Mouse (Mus musculus): ENCODE measurements around the gene Plaur. TPM values are rescaled to one million over a fixed set of nuclear protein-coding genes. Genes with fewer than 3 reads are reported as not detected.
"Not testable (repeated sequence)": the region's sequence is repeated elsewhere in the genome, so short reads cannot be mapped to it uniquely, and the experiment has no call there.

Plaur gene
- polyA plus RNA-seq, 1 experiment from 2014 or later: 12.6 TPM

DNA sequence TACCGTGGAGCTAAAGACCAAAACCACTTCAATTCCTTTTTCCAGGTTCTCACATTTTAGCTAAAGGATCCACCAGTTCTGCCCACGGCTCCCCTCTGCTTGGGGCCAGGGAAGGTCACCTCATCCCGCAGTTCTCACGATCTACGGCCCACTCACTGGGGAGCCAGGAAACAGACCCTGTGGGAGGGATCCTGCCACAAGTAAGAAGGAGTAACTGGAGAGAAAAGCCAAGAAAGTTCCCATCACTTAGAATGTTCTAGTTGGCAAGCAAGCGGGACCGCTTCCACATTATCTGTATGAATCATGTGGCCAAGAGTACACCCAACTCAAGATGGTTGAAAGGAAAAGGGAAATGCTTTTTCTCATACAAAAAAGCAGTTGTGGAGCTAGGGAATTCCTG lies 14.6 kb downstream of the Plaur start:
- Histone ChIP-seq H3K27me3 (ENCODE audit: control insufficient read depth, insufficient read depth, low read length) (no peaks in the 10 kb centered on the region), H3K4me1 (ENCODE audit: control insufficient read depth, insufficient read depth, low read length) (no peaks in the 10 kb centered on the region), H3K4me2 (replicated peaks; ENCODE audit: low read depth, low read length) (no peak overlapping the region), H3K36me3 (ENCODE audit: control insufficient read depth, insufficient read depth, low read length) (no peaks in the 10 kb centered on the region), H3K4me3 (ENCODE audit: low read depth, low read length) (no peak overlapping the region), H3K27ac (ENCODE audit: low read length) (no peak overlapping the region), H3K9ac (replicated peaks; ENCODE audit: low read depth, low read length) (no peak overlapping the region), H3K9me3 (ENCODE audit: control insufficient read depth, low read depth, low read length) (no peaks in the 10 kb centered on the region)
- ATAC-seq (ENCODE audit: insufficient number of reproducible peaks, insufficient read depth, low FRiP score, low read depth): no peak
- 81% methylated on average over 7 of the region's 7 CpGs for WGBS

DNA sequence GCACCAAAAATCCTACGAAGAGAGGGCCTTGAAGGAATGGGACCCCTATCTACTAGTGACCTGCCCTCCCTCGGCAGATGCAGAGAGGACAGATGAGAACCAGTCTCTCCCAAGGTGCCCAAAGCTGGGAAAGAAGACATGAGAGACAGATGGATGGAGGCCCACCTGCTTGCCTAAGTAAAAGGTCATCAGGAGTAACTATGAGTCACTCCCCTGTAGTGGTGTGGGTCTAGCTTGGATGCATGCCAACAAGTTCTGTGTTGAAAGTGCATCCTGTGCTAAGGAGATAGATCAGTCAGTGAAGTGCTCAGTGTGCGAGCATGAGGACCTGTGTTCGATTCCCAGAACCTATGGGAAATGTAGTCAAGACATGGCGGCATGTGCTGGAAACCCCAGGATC lies 16.6 kb downstream of the Plaur start:
- H3K27ac ChIP-seq (ENCODE audit: low read length): no peak overlapping the region
- H3K9ac ChIP-seq (replicated peaks; ENCODE audit: low read depth, low read length): no peak overlapping the region
- ATAC-seq (ENCODE audit: insufficient number of reproducible peaks, insufficient read depth, low FRiP score, low read depth): no peak
- 83% methylated on average over 5 of the region's 5 CpGs for WGBS
- H3K4me1 ChIP-seq (ENCODE audit: control insufficient read depth, insufficient read depth, low read length): no peaks in the 10 kb centered on the region
- no peaks in the 10 kb centered on the region for H3K36me3 ChIP-seq (ENCODE audit: control insufficient read depth, insufficient read depth, low read length)
- H3K4me3 ChIP-seq (ENCODE audit: low read depth, low read length): no peak overlapping the region
- no peak overlapping the region for H3K4me2 ChIP-seq (replicated peaks; ENCODE audit: low read depth, low read length)
- no peaks in the 10 kb centered on the region for H3K27me3 ChIP-seq (ENCODE audit: control insufficient read depth, insufficient read depth, low read length)
- H3K9me3 ChIP-seq (ENCODE audit: control insufficient read depth, low read depth, low read length): no peaks in the 10 kb centered on the region

DNA sequence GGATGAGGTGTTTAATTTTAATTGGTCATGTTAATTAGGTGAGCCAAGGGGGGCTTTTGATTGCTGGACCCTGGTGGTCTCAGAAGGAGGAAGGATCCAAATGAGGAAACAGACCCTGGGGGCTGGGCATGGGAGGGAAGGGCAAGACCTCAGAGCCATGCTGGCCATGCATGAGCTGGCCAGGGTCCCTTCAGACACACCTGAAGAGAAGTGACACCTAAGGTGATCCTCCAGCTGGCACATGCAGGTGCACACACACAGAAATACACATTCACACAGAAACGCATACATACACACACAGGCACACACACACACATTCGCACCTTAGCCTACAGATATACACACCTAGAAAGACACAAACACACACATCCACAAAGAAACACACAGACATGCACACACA lies 17.4 kb downstream of the Plaur start:
- no peaks in the 10 kb centered on the region for H3K4me1 ChIP-seq (ENCODE audit: control insufficient read depth, insufficient read depth, low read length)
- no peak overlapping the region for H3K4me2 ChIP-seq (replicated peaks; ENCODE audit: low read depth, low read length)
- WGBS: 82% methylated on average over 2 of the region's 2 CpGs
- no peaks in the 10 kb centered on the region for H3K36me3 ChIP-seq (ENCODE audit: control insufficient read depth, insufficient read depth, low read length)
- ATAC-seq (ENCODE audit: insufficient number of reproducible peaks, insufficient read depth, low FRiP score, low read depth): no peak
- H3K27ac ChIP-seq (ENCODE audit: low read length): no peak overlapping the region
- no peaks in the 10 kb centered on the region for H3K9me3 ChIP-seq (ENCODE audit: control insufficient read depth, low read depth, low read length)
- no peaks in the 10 kb centered on the region for H3K27me3 ChIP-seq (ENCODE audit: control insufficient read depth, insufficient read depth, low read length)
- no peak overlapping the region for H3K9ac ChIP-seq (replicated peaks; ENCODE audit: low read depth, low read length)
- H3K4me3 ChIP-seq (ENCODE audit: low read depth, low read length): no peak overlapping the region

DNA sequence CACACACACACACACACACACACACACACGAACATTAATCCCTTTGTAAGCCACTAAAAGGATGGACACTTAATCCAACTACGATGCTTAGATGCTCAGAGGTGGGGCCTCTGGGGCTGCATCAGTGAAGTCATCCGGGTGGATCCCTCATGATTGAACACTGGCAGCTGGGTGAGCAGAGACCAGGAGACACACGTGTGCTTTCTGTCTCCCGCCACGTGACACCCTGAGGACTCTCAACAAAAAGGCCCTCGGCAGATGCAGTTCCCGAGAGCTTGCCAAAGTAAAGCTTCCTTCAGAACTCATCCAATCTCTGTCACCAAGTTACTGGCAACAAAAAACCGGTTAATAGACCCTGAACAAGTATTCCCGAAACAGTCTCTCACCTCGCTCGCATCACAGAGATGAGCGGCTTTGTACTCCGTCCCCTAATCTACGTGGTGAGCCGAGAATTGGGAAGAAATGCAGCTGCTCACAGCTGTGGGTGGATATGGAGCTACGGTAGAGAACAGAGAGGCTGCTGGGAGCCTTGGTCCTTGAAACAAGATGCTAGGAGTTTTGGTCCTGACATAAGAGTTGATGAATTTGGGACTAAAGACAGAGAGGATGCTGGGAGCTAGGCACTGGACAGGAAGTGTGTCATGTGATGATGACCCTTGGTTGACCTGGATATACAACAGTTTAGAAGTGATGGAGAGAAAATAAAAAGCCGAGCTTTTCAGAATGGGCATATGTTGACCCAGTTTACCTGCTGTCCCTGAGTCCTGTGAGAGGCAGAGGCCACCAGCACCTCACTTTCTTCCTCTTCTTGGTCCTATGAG lies 18.0 kb downstream of the Plaur start:
- H3K9me3 ChIP-seq (ENCODE audit: control insufficient read depth, low read depth, low read length): no peaks in the 10 kb centered on the region
- H3K4me1 ChIP-seq (ENCODE audit: control insufficient read depth, insufficient read depth, low read length): no peaks in the 10 kb centered on the region
- H3K4me2 ChIP-seq (replicated peaks; ENCODE audit: low read depth, low read length): peak overlapping the region; percentile 97; the same call in 1 of the 2 replicates
- no peak overlapping the region for H3K27ac ChIP-seq (ENCODE audit: low read length)
- H3K27me3 ChIP-seq (ENCODE audit: control insufficient read depth, insufficient read depth, low read length): no peaks in the 10 kb centered on the region
- no peak overlapping the region for H3K9ac ChIP-seq (replicated peaks; ENCODE audit: low read depth, low read length)
- no peak overlapping the region for H3K4me3 ChIP-seq (ENCODE audit: low read depth, low read length)
- 44% methylated on average over 18 of the region's 18 CpGs for WGBS
- ATAC-seq (ENCODE audit: insufficient number of reproducible peaks, insufficient read depth, low FRiP score, low read depth): no peak
- H3K36me3 ChIP-seq (ENCODE audit: control insufficient read depth, insufficient read depth, low read length): no peaks in the 10 kb centered on the region

GRCm38 (mm10) chr7:24480986-24481473 lies 18.7 kb downstream of the Plaur start:
- H3K9me3 ChIP-seq (ENCODE audit: control insufficient read depth, low read depth, low read length): no peaks in the 10 kb centered on the region
- H3K9ac ChIP-seq (replicated peaks; ENCODE audit: low read depth, low read length): peak overlapping the region; percentile 45; the same call in 1 of the 2 replicates
- 13% methylated on average over 14 of the region's 14 CpGs for WGBS
- no peaks in the 10 kb centered on the region for H3K36me3 ChIP-seq (ENCODE audit: control insufficient read depth, insufficient read depth, low read length)
- no peak overlapping the region for H3K27ac ChIP-seq (ENCODE audit: low read length)
- ATAC-seq (ENCODE audit: insufficient number of reproducible peaks, insufficient read depth, low FRiP score, low read depth): peak; percentile 16; the same call in 1 of the 2 replicates
- peak overlapping the region; percentile 97 for H3K4me2 ChIP-seq (replicated peaks; ENCODE audit: low read depth, low read length)
- peak overlapping the region; percentile 53 for H3K4me3 ChIP-seq (ENCODE audit: low read depth, low read length)
- no peaks in the 10 kb centered on the region for H3K4me1 ChIP-seq (ENCODE audit: control insufficient read depth, insufficient read depth, low read length)
- no peaks in the 10 kb centered on the region for H3K27me3 ChIP-seq (ENCODE audit: control insufficient read depth, insufficient read depth, low read length)

DNA sequence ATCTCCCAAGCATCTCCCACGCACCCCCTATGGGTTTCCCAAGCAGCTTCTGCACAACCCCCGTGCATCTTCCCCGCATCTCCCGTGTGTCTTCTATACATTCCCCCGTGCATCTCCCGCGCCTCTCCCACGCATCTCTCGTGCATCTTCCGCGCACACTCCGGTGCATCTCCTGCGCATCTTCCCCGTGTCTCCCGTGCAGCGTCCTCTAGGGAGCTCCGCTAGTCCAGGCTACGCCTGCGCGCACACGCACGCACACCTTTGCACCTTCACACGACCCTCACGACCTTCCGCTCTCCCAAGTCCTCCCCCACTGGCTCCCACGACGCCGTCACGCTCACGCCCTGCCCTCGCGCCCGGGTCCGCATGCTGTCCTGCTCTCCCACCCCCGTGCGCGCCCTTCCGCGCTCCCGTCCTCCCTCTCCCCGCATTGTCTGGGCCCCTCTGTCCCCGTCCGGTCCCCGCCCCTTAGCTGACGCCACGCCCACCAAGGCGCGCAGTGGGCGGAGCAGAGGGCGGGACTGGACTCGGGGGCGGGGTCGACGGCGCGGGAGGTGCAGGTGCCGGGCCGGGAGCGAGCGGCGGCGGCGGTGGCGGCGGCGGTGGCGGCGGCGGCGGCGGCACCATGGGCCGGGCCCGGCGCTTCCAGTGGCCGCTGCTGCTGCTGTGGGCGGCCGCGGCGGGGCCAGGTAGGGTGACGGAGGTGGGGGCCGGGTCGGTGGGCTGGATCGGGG lies 19.4 kb downstream of the Plaur start, which contains the start of gene Cadm4:
TSS of gene Cadm4 (plus strand) at position 550 of the 734 bp plus-strand sequence.
- H3K27me3 ChIP-seq (ENCODE audit: control insufficient read depth, insufficient read depth, low read length): no peaks in the 10 kb centered on the region
- peak within 1 kb of the TSS; percentile 45 for H3K9ac ChIP-seq (replicated peaks; ENCODE audit: low read depth, low read length)
- no peaks in the 10 kb centered on the region for H3K9me3 ChIP-seq (ENCODE audit: control insufficient read depth, low read depth, low read length)
- whole genome bisulfite sequencing: under 1% methylated on average over 78 of the region's 83 CpGs
- peak; percentile 78 for ATAC-seq (ENCODE audit: insufficient number of reproducible peaks, insufficient read depth, low FRiP score, low read depth)
- H3K4me1 ChIP-seq (ENCODE audit: control insufficient read depth, insufficient read depth, low read length): no peaks in the 10 kb centered on the region
- H3K36me3 ChIP-seq (ENCODE audit: control insufficient read depth, insufficient read depth, low read length): no peaks in the 10 kb centered on the region
- H3K4me2 ChIP-seq (replicated peaks; ENCODE audit: low read depth, low read length): peak within 1 kb of the TSS; percentile 97
- no peak within 1 kb of the TSS for H3K27ac ChIP-seq (ENCODE audit: low read length)
- peak within 1 kb of the TSS; percentile 53 for H3K4me3 ChIP-seq (ENCODE audit: low read depth, low read length)

DNA sequence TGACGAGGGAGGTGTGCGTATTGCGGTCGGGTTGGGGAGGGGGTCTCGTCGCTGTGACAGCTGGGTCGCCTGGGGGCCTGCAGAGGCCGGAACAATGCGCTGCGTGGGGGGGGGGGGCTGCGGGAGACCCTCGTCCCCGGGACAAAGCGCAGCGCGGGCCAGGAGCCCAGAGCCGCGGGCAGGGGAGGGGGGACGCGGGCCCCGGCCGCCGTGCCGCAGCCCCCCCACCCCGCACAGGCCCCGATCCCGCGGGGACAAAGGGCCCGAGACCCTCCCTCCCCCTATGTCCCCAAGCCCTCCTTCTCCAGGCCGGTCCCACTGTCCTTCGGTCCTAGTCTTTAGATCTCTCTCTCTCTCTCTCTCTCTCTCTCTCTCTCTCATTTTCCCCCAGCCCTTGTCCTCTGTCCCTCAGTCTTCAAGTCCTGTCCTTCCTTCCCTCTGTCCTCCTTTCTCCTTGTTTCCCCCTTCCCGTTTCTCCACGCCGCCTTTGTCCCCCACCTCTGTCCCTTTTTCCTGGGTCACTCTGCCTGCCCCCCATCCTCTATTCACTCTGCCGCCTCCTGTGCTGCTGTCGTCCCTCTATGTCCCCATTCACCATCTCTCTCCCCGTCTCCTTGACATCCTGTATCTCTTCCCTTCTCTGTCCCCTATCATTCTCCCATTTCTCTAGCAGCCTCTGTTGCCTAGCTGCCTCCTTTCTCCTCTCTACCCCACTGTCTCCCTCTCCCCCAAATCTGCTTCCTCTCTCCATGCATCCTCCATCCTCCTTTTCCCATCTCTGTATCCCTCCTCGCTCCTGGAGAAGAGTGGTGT lies 20.1 kb downstream of the Plaur start:
- WGBS: 4% methylated on average over 11 of the region's 38 CpGs
- peak overlapping the region; percentile 45 for H3K9ac ChIP-seq (replicated peaks; ENCODE audit: low read depth, low read length)
- H3K27me3 ChIP-seq (ENCODE audit: control insufficient read depth, insufficient read depth, low read length): no peaks in the 10 kb centered on the region
- no peak overlapping the region for H3K27ac ChIP-seq (ENCODE audit: low read length)
- H3K36me3 ChIP-seq (ENCODE audit: control insufficient read depth, insufficient read depth, low read length): no peaks in the 10 kb centered on the region
- no peaks in the 10 kb centered on the region for H3K9me3 ChIP-seq (ENCODE audit: control insufficient read depth, low read depth, low read length)
- H3K4me2 ChIP-seq (replicated peaks; ENCODE audit: low read depth, low read length): peak overlapping the region; percentile 97
- ATAC-seq (ENCODE audit: insufficient number of reproducible peaks, insufficient read depth, low FRiP score, low read depth): peak; percentile 24
- H3K4me3 ChIP-seq (ENCODE audit: low read depth, low read length): peak overlapping the region; percentile 53
- H3K4me1 ChIP-seq (ENCODE audit: control insufficient read depth, insufficient read depth, low read length): no peaks in the 10 kb centered on the region

GRCm38 (mm10) chr7:24483291-24483690 lies 21.0 kb downstream of the Plaur start:
- H3K9me3 ChIP-seq (ENCODE audit: control insufficient read depth, low read depth, low read length); H3K27me3 ChIP-seq (ENCODE audit: control insufficient read depth, insufficient read depth, low read length); H3K4me3 ChIP-seq (ENCODE audit: low read depth, low read length); H3K4me2 ChIP-seq (replicated peaks; ENCODE audit: low read depth, low read length); H3K36me3 ChIP-seq (ENCODE audit: control insufficient read depth, insufficient read depth, low read length); ATAC-seq (ENCODE audit: insufficient number of reproducible peaks, insufficient read depth, low FRiP score, low read depth); H3K9ac ChIP-seq (replicated peaks; ENCODE audit: low read depth, low read length); H3K27ac ChIP-seq (ENCODE audit: low read length); H3K4me1 ChIP-seq (ENCODE audit: control insufficient read depth, insufficient read depth, low read length): not testable (repeated sequence)
- WGBS: 47% methylated on average over 6 of the region's 6 CpGs

Data from stomach, embryonic 14.5 days (tissue).